Comparison of ENCODE assay signal across 8 mouse cellular contexts in the genomic region with DNA sequence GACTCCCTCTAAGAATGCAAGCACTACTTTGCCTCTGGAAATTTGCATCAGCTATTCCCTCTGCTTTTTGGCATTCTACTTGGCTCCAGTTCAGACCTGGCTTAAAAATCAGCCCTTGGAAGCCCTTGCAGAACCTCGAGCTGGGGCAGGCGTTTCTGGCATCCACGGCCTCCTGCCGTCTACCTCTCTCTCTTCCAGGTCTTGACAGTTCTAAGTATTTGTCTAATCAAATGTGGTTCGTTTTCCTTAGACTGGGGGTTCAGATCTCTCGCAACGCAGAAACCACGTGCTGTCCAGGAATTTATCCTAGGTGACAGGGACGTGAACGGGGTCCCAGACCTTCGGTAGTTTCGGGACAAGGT. TPM values are rescaled to one million over a fixed set of nuclear protein-coding genes. Genes with fewer than 3 reads are reported as not detected.
DNase-seq lines count a peak whose midpoint lies in the region; ATAC-seq and TF ChIP-seq lines count a peak whose summit lies in the region.

No protein-coding gene starts in this region.

- peaks cover 8% of the 10 kb centered on the region; the same call in 1 of the 2 replicates for H3K4me1 ChIP-seq in thymus, adult 2 months (replicated peaks; ENCODE audit: control insufficient read depth, insufficient read depth, low read length)
- H3K4me1 ChIP-seq in embryonic facial prominence, embryonic 11.5 days (ENCODE audit: control insufficient read depth, insufficient read depth, low read length), result no peaks in the 10 kb centered on the region; the same call in 1 of the 2 replicates
- H3K4me1 ChIP-seq in heart, embryonic 11.5 days (ENCODE audit: control insufficient read depth, insufficient read depth, low read length), result peaks cover 8% of the 10 kb centered on the region
- H3K4me1 ChIP-seq in kidney, embryonic 16.5 days (ENCODE audit: insufficient read depth, low read length), result peaks cover 27% of the 10 kb centered on the region
- peaks cover 33% of the 10 kb centered on the region for H3K4me1 ChIP-seq in lung, embryonic 15.5 days

- no peak for TF ChIP-seq CTCF in thymus, adult 2 months (IDR thresholded peaks at IDR 0.05; ENCODE audit: borderline replicate concordance, control insufficient read depth, extremely low read depth, insufficient read depth, low read length, poor library complexity)

- no peak overlapping the region for H3K27ac ChIP-seq in thymus, adult 2 months (ENCODE audit: control insufficient read depth, insufficient read depth, low read length)
- peak overlapping the region; percentile 97 for H3K27ac ChIP-seq in embryonic facial prominence, embryonic 11.5 days (replicated peaks; ENCODE audit: low read depth, low read length)
- peak overlapping the region; percentile 98 for H3K27ac ChIP-seq in heart, embryonic 11.5 days (ENCODE audit: low read depth, low read length)
- H3K27ac ChIP-seq in kidney, embryonic 16.5 days (ENCODE audit: low read length), result peak overlapping the region; percentile 99
- peak overlapping the region; percentile 99 for H3K27ac ChIP-seq in lung, embryonic 15.5 days

- TF ChIP-seq POLR2A in thymus, adult 2 months (IDR thresholded peaks at IDR 0.05; ENCODE audit: control insufficient read depth, extremely low read depth, insufficient read depth, low read length, poor library complexity), result no peak

- WGBS in thymus, adult 2 months, result 26% methylated on average over 12 of the region's 12 CpGs
- WGBS in embryonic facial prominence, embryonic 11.5 days, result under 1% methylated on average over 12 of the region's 12 CpGs
- 0% methylated on average over 12 of the region's 12 CpGs for WGBS in heart, embryonic 11.5 days (ENCODE audit: insufficient replicate concordance)
- 1% methylated on average over 12 of the region's 12 CpGs for WGBS in kidney, embryonic 16.5 days
- under 1% methylated on average over 12 of the region's 12 CpGs for WGBS in lung, embryonic 15.5 days

- ATAC-seq in embryonic facial prominence, embryonic 11.5 days (replicated peaks; ENCODE audit: insufficient number of reproducible peaks, low FRiP score, low TSS enrichment, low read depth), result peak; percentile 8; the same call in 1 of the 2 replicates
- no peak for ATAC-seq in heart, embryonic 11.5 days (replicated peaks; ENCODE audit: insufficient number of reproducible peaks, low FRiP score, low TSS enrichment)
- ATAC-seq in kidney, embryonic 16.5 days (ENCODE audit: low FRiP score, low TSS enrichment), result no peak
- no peak for ATAC-seq in lung, embryonic 15.5 days (ENCODE audit: borderline replicate concordance, extremely low read depth, low FRiP score, low TSS enrichment)
- no peak for ATAC-seq in megakaryocyte-erythroid progenitor cell, adult 5-6 weeks (replicated peaks; ENCODE audit: low FRiP score, low TSS enrichment, poor library complexity, severe bottlenecking)

- H3K4me2 ChIP-seq in embryonic facial prominence, embryonic 11.5 days (ENCODE audit: low read depth, low read length), result peak overlapping the region; percentile 74
- H3K4me2 ChIP-seq in heart, embryonic 11.5 days, result peak overlapping the region; percentile 81
- peak overlapping the region; percentile 96 for H3K4me2 ChIP-seq in kidney, embryonic 16.5 days (replicated peaks; ENCODE audit: low read depth, low read length)
- peak overlapping the region; percentile 90 for H3K4me2 ChIP-seq in lung, embryonic 15.5 days

- H3K9me3 ChIP-seq in embryonic facial prominence, embryonic 11.5 days (replicated peaks; ENCODE audit: control insufficient read depth, low read length), result no peaks in the 10 kb centered on the region
- H3K9me3 ChIP-seq in heart, embryonic 11.5 days (replicated peaks; ENCODE audit: control insufficient read depth, low read length), result 0 out of 2 replicates have a peak, but pooled peaks cover under 1% of the 10 kb centered on the region
- no peaks in the 10 kb centered on the region for H3K9me3 ChIP-seq in kidney, embryonic 16.5 days (ENCODE audit: low read length)
- H3K9me3 ChIP-seq in lung, embryonic 15.5 days, result no peaks in the 10 kb centered on the region

- no peaks in the 10 kb centered on the region; the same call in 1 of the 2 replicates for H3K27me3 ChIP-seq in thymus, adult 2 months (ENCODE audit: control insufficient read depth, insufficient read depth, low read length)
- no peaks in the 10 kb centered on the region for H3K27me3 ChIP-seq in embryonic facial prominence, embryonic 11.5 days (ENCODE audit: control insufficient read depth, insufficient read depth, low read length)
- H3K27me3 ChIP-seq in heart, embryonic 11.5 days (ENCODE audit: control insufficient read depth, insufficient read depth, low read length), result peaks cover 25% of the 10 kb centered on the region
- H3K27me3 ChIP-seq in kidney, embryonic 16.5 days (ENCODE audit: insufficient read depth, low read length), result no peaks in the 10 kb centered on the region
- H3K27me3 ChIP-seq in lung, embryonic 15.5 days, result peaks cover 18% of the 10 kb centered on the region

- no peaks in the 10 kb centered on the region for H3K36me3 ChIP-seq in thymus, adult 2 months (ENCODE audit: control insufficient read depth, insufficient read depth, low read length)
- H3K36me3 ChIP-seq in embryonic facial prominence, embryonic 11.5 days (replicated peaks; ENCODE audit: control insufficient read depth, insufficient read depth, low read depth, low read length), result no peaks in the 10 kb centered on the region; the same call in 1 of the 2 replicates
- H3K36me3 ChIP-seq in heart, embryonic 11.5 days (ENCODE audit: control insufficient read depth, insufficient read depth, low read length), result peaks cover 3% of the 10 kb centered on the region; the same call in 1 of the 2 replicates
- H3K36me3 ChIP-seq in kidney, embryonic 16.5 days (ENCODE audit: insufficient read depth, low read length), result no peaks in the 10 kb centered on the region
- no peaks in the 10 kb centered on the region for H3K36me3 ChIP-seq in lung, embryonic 15.5 days

- DNase-seq in thymus, adult 2 months, result no peak
- DNase-seq in thymus, postnatal 0 days (ENCODE audit: low spot score), result no peak
- DNase-seq in embryonic facial prominence, embryonic 11.5 days (ENCODE audit: low spot score), result no peak
- no peak for DNase-seq in T-cell, adult 2 months (ENCODE audit: low spot score)

- peak overlapping the region; percentile 97 for H3K9ac ChIP-seq in embryonic facial prominence, embryonic 11.5 days (replicated peaks; ENCODE audit: low read length)
- H3K9ac ChIP-seq in heart, embryonic 11.5 days (ENCODE audit: low read depth, low read length), result peak overlapping the region; percentile 98
- peak overlapping the region; percentile 99 for H3K9ac ChIP-seq in kidney, embryonic 16.5 days (replicated peaks; ENCODE audit: low read length)
- H3K9ac ChIP-seq in lung, embryonic 15.5 days, result peak overlapping the region; percentile 91

- H3K4me3 ChIP-seq in thymus, adult 2 months (ENCODE audit: control insufficient read depth, insufficient read depth, low read length), result peak overlapping the region; percentile 84
- peak overlapping the region; percentile 68 for H3K4me3 ChIP-seq in embryonic facial prominence, embryonic 11.5 days (ENCODE audit: low read depth, low read length)
- peak overlapping the region; percentile 51 for H3K4me3 ChIP-seq in heart, embryonic 11.5 days (ENCODE audit: low read depth, low read length)
- H3K4me3 ChIP-seq in kidney, embryonic 16.5 days (ENCODE audit: low read length), result peak overlapping the region; percentile 79
- peak overlapping the region; percentile 79 for H3K4me3 ChIP-seq in lung, embryonic 15.5 days

RNA-seq across cellular contexts. Expression of a gene that starts 0.3 kb away (rescaled TPM):
- 14.4 and 18.7 TPM in 2 replicates for polyA plus RNA-seq in thymus, adult 2 months (2012; rRNA removed)
- 16.5 and 16.7 TPM in 2 replicates for polyA plus RNA-seq in thymus, postnatal 0 days (2015; fragmentation: Nextera tagmentation; extraction: Ambion mirVana)
- polyA plus RNA-seq in embryonic facial prominence, embryonic 11.5 days (2014; fragmentation: Nextera tagmentation; extraction: Ambion mirVana), result 52.5 and 58.0 TPM in 2 replicates
- 22.6 and 26.0 TPM in 2 replicates for polyA plus RNA-seq in heart, embryonic 11.5 days (2014; fragmentation: Nextera tagmentation; extraction: Ambion mirVana)
- 60.5 and 67.6 TPM in 2 replicates for polyA plus RNA-seq in kidney, embryonic 16.5 days (2015; fragmentation: Nextera tagmentation; extraction: Ambion mirVana)
- 42.7 and 47.2 TPM in 2 replicates for polyA plus RNA-seq in lung, embryonic 15.5 days (2015; fragmentation: Nextera tagmentation; extraction: Ambion mirVana)
- 3.5 and 4.0 TPM in 2 replicates for total RNA-seq in megakaryocyte-erythroid progenitor cell, adult 5-6 weeks (2014; fragmentation: Nextera tagmentation)
- total RNA-seq in megakaryocyte-erythroid progenitor cell, adult 5-6 weeks (2017), result 3.1 and 9.7 TPM in 2 replicates

RNA-seq across cellular contexts. Expression of a gene that starts 5.8 kb away (rescaled TPM):
- 0.08 TPM in 1 of 2 replicates, not detected in the other for polyA plus RNA-seq in thymus, adult 2 months (2012; rRNA removed)
- 0.07 TPM in 1 of 2 replicates, not detected in the other for polyA plus RNA-seq in thymus, postnatal 0 days (2015; fragmentation: Nextera tagmentation; extraction: Ambion mirVana)
- 0.25 and 0.32 TPM in 2 replicates for polyA plus RNA-seq in embryonic facial prominence, embryonic 11.5 days (2014; fragmentation: Nextera tagmentation; extraction: Ambion mirVana)
- 0.25 and 0.57 TPM in 2 replicates for polyA plus RNA-seq in heart, embryonic 11.5 days (2014; fragmentation: Nextera tagmentation; extraction: Ambion mirVana)
- polyA plus RNA-seq in kidney, embryonic 16.5 days (2015; fragmentation: Nextera tagmentation; extraction: Ambion mirVana), result 0.42 and 0.80 TPM in 2 replicates
- 0.19 and 0.47 TPM in 2 replicates for polyA plus RNA-seq in lung, embryonic 15.5 days (2015; fragmentation: Nextera tagmentation; extraction: Ambion mirVana)
- not detected in 2 replicates for total RNA-seq in megakaryocyte-erythroid progenitor cell, adult 5-6 weeks (2014; fragmentation: Nextera tagmentation)
- not detected in 2 replicates for total RNA-seq in megakaryocyte-erythroid progenitor cell, adult 5-6 weeks (2017)

RNA-seq across cellular contexts. Expression of a gene that starts 24.0 kb away (rescaled TPM):
- 34.7 and 36.6 TPM in 2 replicates for polyA plus RNA-seq in thymus, adult 2 months (2012; rRNA removed)
- polyA plus RNA-seq in thymus, postnatal 0 days (2015; fragmentation: Nextera tagmentation; extraction: Ambion mirVana), result 5.5 and 5.7 TPM in 2 replicates
- polyA plus RNA-seq in embryonic facial prominence, embryonic 11.5 days (2014; fragmentation: Nextera tagmentation; extraction: Ambion mirVana), result 8.0 and 8.7 TPM in 2 replicates
- polyA plus RNA-seq in heart, embryonic 11.5 days (2014; fragmentation: Nextera tagmentation; extraction: Ambion mirVana), result 4.1 and 6.1 TPM in 2 replicates
- polyA plus RNA-seq in kidney, embryonic 16.5 days (2015; fragmentation: Nextera tagmentation; extraction: Ambion mirVana), result 7.2 and 7.8 TPM in 2 replicates
- 7.8 and 7.9 TPM in 2 replicates for polyA plus RNA-seq in lung, embryonic 15.5 days (2015; fragmentation: Nextera tagmentation; extraction: Ambion mirVana)
- total RNA-seq in megakaryocyte-erythroid progenitor cell, adult 5-6 weeks (2014; fragmentation: Nextera tagmentation), result 4.7 and 6.3 TPM in 2 replicates
- 3.0 and 5.2 TPM in 2 replicates for total RNA-seq in megakaryocyte-erythroid progenitor cell, adult 5-6 weeks (2017)

RNA-seq across cellular contexts. Expression of a gene that starts 24.6 kb away (rescaled TPM):
- polyA plus RNA-seq in thymus, adult 2 months (2012; rRNA removed), result 6.4 and 7.1 TPM in 2 replicates
- polyA plus RNA-seq in thymus, postnatal 0 days (2015; fragmentation: Nextera tagmentation; extraction: Ambion mirVana), result 0.71 and 0.83 TPM in 2 replicates
- 1.9 and 3.6 TPM in 2 replicates for polyA plus RNA-seq in embryonic facial prominence, embryonic 11.5 days (2014; fragmentation: Nextera tagmentation; extraction: Ambion mirVana)
- polyA plus RNA-seq in heart, embryonic 11.5 days (2014; fragmentation: Nextera tagmentation; extraction: Ambion mirVana), result 0.20 and 0.23 TPM in 2 replicates
- polyA plus RNA-seq in kidney, embryonic 16.5 days (2015; fragmentation: Nextera tagmentation; extraction: Ambion mirVana), result 4.3 and 6.6 TPM in 2 replicates
- polyA plus RNA-seq in lung, embryonic 15.5 days (2015; fragmentation: Nextera tagmentation; extraction: Ambion mirVana), result 2.8 and 3.5 TPM in 2 replicates
- total RNA-seq in megakaryocyte-erythroid progenitor cell, adult 5-6 weeks (2014; fragmentation: Nextera tagmentation), result 0.27 TPM in 1 of 2 replicates, not detected in the other
- total RNA-seq in megakaryocyte-erythroid progenitor cell, adult 5-6 weeks (2017), result not detected in 2 replicates

RNA-seq across cellular contexts. Expression of a gene that starts 39.5 kb away (rescaled TPM):
- polyA plus RNA-seq in thymus, adult 2 months (2012; rRNA removed), result 3.6 and 5.4 TPM in 2 replicates
- 1.8 and 2.4 TPM in 2 replicates for polyA plus RNA-seq in thymus, postnatal 0 days (2015; fragmentation: Nextera tagmentation; extraction: Ambion mirVana)
- polyA plus RNA-seq in embryonic facial prominence, embryonic 11.5 days (2014; fragmentation: Nextera tagmentation; extraction: Ambion mirVana), result not detected in 2 replicates
- not detected in 2 replicates for polyA plus RNA-seq in heart, embryonic 11.5 days (2014; fragmentation: Nextera tagmentation; extraction: Ambion mirVana)
- 0.64 and 1.0 TPM in 2 replicates for polyA plus RNA-seq in kidney, embryonic 16.5 days (2015; fragmentation: Nextera tagmentation; extraction: Ambion mirVana)
- polyA plus RNA-seq in lung, embryonic 15.5 days (2015; fragmentation: Nextera tagmentation; extraction: Ambion mirVana), result 0.39 and 0.54 TPM in 2 replicates
- total RNA-seq in megakaryocyte-erythroid progenitor cell, adult 5-6 weeks (2014; fragmentation: Nextera tagmentation), result not detected in 2 replicates
- not detected in 2 replicates for total RNA-seq in megakaryocyte-erythroid progenitor cell, adult 5-6 weeks (2017)
